Mouse (Mus musculus) heart, embryonic 16.5 days (tissue): ENCODE results near the gene Slc9a3. TPM values are rescaled to one million over a fixed set of nuclear protein-coding genes. Genes with fewer than 3 reads are reported as not detected.

Source experiments
- polyA plus RNA-seq: library from polyadenylated mRNA; unstranded; fragments of >200 nt; fragmentation: Nextera tagmentation; extraction: Ambion mirVana; gene quantifications from 2 replicates; pipeline ENCODE4 v1.2.1, GENCODE M21; 2015

The Slc9a3 gene
- polyA plus RNA-seq, 1 experiment from 2014 or later = 0.22 TPM

Other genes with a start within 250 kb of the Slc9a3 start
- gene Trip13, start 183.7 kb upstream of the Slc9a3 start, polyA plus RNA-seq = 25.1 and 27.3 TPM in 2 replicates
- gene Brd9, start 183.6 kb upstream of the Slc9a3 start, polyA plus RNA-seq = 36.4 and 38.1 TPM in 2 replicates
- gene Zdhhc11, start 157.6 kb upstream of the Slc9a3 start, polyA plus RNA-seq = not detected in 2 replicates
- gene Tppp, start 112.0 kb upstream of the Slc9a3 start, polyA plus RNA-seq = 6.4 and 8.6 TPM in 2 replicates
- gene Cep72, start 59.2 kb upstream of the Slc9a3 start, polyA plus RNA-seq = 11.7 and 12.0 TPM in 2 replicates
- 61.9 and 65.7 TPM in 2 replicates for gene Exoc3, start 87.3 kb downstream of the Slc9a3 start, polyA plus RNA-seq
- 1.4 and 1.5 TPM in 2 replicates for gene Ahrr, start 170.9 kb downstream of the Slc9a3 start, polyA plus RNA-seq
- 91.5 and 105 TPM in 2 replicates for gene Pdcd6, start 196.1 kb downstream of the Slc9a3 start, polyA plus RNA-seq
- gene Sdha, start 228.8 kb downstream of the Slc9a3 start, polyA plus RNA-seq = 727 and 827 TPM in 2 replicates
- gene Ccdc127, start 228.9 kb downstream of the Slc9a3 start, polyA plus RNA-seq = 40.8 and 49.0 TPM in 2 replicates
- gene Lrrc14b, start 242.5 kb downstream of the Slc9a3 start, polyA plus RNA-seq = 12.8 and 14.7 TPM in 2 replicates